Mouse (Mus musculus): ENCODE measurements around the gene Tmem150a.

DNA sequence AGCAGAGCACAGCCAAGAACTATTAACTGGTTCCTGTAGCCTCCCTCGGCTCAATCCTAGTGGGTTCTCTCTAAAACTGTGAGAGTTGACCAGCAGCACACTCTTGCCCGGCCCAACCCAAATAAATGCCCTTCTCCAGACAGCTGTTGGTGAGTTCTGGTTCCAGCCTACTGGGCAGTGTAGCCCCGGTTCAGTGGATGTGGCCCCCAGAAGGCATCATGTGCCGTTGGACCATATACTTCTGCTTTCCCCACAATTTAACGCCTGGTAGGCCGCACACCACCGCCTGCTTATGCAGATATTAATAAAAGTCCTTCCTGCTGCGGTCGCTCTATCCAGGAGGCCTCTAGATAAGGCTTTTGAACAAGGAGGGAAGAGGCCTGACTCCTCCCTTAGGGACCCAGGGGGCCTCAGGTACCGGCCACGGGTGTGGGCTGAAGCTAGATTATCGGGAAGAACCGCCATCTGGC lies 34.3 kb downstream of the Tmem150a start:
- TF ChIP-seq CTCF (IDR thresholded peaks at IDR 0.05; ENCODE audit: low read depth) (no peak), EP300 (optimal IDR thresholded peaks at IDR 0.05) (no peak)
